Mouse (Mus musculus) layer of hippocampus, adult 11-12 months (tissue): Measurements from ENCODE around the gene Rbfox2.

ENCODE experiments used
- DNase-seq: peaks from one replicate; pipeline ENCODE4 v3.0.0; 2022; ENCODE audit warnings: low spot score

The Rbfox2 gene

DNA sequence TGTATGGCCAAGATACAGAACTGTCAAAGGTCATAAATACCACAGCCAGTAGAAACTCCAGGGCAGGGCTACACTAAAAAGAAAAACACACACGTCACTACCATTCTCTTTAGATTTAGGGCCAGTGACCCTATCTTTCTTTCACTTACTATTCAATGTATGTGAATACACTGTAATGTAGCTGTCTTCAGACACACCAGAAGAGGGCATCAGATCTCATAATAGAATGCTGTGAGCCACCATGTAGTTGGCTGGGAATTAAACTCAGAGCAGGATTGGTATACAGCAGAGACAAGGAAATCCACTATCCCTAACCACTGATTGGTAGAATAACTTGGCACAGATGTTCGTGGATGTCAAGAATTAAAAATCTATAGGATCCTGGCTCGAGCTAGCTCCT lies 76.7 kb downstream of the Rbfox2 start:
- DNase-seq: no peak

- no peak for DNase-seq
Observed at GRCm38 (mm10) chr15:77226831-77227354, 79.9 kb downstream of the Rbfox2 start.

DNA sequence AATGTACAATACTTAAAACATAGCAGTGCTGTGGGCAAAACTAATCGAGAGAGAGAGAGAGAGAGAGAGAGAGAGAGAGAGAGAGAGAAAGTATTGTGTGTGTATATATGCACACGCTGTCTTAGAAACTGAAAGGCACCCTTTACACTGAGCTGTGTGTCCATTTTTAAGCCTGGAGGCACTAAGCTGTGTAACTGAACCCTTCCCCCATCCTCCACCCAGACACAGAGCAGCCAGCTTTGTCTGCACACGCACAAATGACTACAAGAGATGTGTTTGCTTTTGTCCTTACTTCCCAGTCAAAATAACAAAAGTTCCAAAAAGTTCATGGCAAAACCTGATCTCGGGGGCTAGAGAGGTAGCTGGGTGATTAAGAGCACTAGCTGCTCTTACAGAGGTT lies 80.9 kb downstream of the Rbfox2 start:
- DNase-seq: no peak

- DNase-seq: no peak
Observed at GRCm38 (mm10) chr15:77225274-77225673, 81.5 kb downstream of the Rbfox2 start.

GRCm38 (mm10) chr15:77220833-77221232 lies 86.0 kb downstream of the Rbfox2 start:
- no peak for DNase-seq

DNA sequence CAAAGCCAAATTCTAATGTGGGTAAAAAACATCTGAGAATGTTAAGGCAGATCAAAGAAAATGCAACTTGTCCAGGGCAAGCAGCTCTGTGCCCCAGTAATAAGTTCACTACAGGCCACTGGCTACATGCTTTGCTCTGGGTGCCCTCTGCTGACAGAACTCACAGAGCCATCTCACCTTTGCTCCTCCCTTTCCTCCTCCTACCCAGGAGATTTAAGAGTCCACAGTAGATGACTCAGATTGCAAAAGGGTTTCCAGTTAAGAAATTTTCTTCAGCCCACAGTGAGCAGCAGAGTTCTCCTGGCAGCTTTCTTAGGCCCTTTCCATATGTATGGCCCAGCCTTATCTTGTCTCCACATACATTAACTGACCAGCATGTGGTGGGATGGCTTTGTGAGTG lies 86.7 kb downstream of the Rbfox2 start:
- DNase-seq: no peak

GRCm38 (mm10) chr15:77219571-77219970 lies 87.2 kb downstream of the Rbfox2 start:
- DNase-seq: no peak

DNA sequence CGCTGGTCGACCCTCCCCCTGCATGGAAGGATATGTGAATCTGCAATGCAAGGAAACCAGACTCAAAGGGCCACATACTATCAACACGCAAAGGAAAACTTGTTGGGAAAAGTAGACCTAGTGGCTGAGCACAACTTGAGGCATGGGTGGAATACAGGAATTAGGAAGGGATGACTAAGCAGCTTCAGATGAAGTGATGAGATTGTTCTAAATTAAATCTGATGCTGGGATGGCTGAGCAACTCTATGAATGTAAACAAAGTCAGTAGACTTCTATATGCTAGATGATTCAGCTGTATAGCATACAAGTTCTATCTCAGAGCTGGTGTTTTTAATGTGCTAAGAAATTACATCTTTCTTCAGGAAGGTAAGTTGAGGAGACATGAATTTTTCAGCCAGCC lies 88.8 kb downstream of the Rbfox2 start:
- DNase-seq: no peak

DNA sequence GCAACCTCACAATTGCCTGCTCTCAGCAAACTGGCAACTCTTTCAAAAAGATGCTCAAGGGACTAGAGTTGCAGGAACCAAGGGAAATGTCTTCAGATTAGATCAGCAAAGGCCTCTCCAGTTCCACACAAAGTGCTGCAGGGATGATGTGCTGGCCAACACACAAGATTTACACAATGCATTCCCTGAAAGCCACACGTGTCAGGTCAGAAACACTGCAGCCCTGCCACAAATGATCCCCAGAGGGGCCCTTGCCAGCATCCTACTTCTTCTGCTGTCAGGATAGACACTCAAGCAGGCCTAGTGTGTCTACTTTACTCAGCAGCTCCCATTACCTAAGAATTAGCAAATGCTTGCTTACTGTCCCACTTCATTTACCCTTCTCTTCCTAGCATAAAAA lies 89.3 kb downstream of the Rbfox2 start:
- no peak for DNase-seq

DNA sequence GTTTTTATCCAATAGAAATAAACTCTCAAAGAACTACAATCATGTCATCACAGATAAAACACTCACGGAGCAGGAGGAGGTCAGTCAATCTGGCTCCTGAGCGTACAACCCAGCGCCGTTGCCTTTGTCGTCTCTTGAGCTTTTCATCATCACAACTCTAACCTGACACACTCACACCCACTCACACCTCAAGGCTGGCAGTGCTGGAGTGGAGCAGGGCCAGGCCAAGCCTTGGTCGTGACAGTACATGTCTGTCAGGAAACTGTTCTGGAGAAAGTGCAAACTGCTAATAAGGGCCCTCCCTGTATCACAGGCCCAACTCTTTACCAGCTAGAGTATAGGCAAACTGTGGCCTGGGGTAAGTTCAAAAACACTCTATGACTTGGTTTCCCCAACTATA lies 90.1 kb downstream of the Rbfox2 start:
- DNase-seq: no peak

DNA sequence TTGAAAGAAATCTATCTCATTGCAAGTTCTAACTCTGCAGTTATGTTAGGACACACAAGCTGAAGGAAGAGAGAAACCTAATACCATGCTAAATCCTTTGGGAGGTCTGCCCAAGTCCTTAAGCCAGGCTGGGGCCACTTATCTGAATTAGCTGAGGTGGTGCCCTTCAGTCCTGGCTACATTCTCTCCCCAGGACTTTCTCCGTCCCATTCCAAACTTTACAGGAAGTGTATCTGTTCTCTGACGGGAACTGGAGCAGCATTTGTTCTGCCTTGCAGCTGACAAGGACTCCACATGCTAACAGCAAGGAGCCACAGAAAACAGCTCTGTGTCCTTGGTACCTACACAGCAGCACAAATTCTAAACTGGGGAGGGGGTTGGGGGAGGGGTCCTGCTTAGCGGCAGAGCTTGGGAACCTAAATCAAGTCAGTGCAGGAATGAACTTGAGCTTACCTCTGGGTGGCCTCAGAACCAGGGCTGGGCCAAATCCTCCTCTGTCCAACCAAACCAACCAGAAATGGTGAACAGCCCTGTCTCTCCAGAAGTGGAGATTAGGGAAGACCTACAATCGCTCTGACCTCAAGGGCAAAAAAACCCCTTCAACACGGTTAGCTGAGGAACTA lies 91.5 kb downstream of the Rbfox2 start:
- no peak for DNase-seq

GRCm38 (mm10) chr15:77214410-77215107 lies 92.2 kb downstream of the Rbfox2 start:
- DNase-seq: no peak

DNA sequence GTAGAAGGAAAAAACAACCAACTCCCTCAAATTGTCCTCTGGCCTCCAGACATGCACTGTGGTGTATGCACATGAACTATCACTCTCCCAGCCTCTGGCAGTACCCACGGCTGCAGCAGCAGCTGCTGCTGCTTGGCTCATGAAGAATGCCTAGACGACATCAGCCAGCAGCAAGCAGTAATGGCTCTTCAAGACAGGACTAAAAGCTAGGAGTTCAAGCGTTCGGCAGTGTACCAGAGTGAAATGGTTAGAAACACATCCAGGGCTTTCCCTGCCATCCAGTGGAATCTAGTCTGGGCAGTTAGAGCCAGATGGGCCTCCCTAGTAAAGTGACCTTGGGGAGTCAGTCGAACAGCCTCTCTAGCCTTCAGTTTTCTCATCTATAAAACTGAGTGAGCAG lies 93.0 kb downstream of the Rbfox2 start:
- DNase-seq: no peak

DNA sequence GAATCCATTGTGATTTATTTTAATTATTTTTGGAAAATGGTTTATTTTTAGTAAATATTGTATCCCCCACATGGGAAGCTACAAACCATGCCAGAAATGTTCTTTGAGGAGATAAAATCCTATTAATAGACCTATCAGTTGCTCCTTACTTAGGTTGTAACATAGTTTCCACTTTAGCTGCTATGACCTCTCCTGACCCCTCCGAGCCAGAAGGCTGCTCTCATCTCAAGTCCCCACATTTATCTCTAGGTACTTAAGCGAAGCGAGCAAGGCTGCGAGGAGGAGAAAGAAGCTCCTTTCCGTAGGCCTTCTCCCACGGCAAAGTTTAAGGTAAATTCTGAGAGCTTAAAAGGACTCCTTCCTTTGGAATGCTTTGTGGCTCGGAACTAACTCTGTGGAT lies 94.0 kb downstream of the Rbfox2 start:
- no peak for DNase-seq

GRCm38 (mm10) chr15:77212217-77212757 lies 94.5 kb downstream of the Rbfox2 start:
- no peak for DNase-seq

DNA sequence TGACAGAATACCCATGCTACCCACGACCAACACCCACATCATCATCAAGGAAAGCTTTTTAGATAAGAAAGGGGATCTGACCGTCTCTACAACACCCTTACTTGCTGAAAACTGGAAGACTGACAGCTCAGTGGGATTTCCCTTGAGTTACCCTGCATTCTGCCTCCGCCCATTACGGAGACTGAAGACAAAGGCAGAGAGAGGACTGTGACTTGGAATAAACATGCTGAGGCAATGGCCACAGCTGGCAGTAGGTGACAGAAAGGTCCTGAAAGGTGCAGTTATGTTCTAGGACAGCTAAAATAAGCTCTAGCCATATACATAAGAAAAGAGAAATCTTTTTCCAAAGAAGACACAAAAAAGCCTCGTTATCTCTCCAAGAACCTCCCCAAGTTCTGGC lies 99.8 kb downstream of the Rbfox2 start:
- DNase-seq: no peak

DNA sequence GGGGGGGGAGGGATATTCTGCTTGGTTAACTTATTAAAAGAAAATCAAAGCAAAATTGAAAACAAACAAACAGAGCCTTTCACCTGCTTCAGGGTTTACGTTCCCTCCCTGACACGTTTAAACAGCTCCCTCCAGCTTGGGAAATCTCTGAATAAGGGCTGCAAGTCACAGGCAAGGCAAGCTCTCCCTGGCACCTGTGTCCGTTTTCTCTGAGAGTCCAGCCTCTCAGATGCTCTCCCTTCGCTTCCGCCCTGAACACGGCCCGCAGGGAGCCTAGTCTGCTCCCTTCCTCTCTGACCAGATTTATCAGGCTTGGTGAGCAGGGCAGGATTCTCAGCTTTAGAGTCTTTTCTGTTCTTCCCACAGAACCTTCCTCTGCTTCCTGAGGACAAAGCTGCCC lies 101.9 kb downstream of the Rbfox2 start:
- DNase-seq: no peak

DNA sequence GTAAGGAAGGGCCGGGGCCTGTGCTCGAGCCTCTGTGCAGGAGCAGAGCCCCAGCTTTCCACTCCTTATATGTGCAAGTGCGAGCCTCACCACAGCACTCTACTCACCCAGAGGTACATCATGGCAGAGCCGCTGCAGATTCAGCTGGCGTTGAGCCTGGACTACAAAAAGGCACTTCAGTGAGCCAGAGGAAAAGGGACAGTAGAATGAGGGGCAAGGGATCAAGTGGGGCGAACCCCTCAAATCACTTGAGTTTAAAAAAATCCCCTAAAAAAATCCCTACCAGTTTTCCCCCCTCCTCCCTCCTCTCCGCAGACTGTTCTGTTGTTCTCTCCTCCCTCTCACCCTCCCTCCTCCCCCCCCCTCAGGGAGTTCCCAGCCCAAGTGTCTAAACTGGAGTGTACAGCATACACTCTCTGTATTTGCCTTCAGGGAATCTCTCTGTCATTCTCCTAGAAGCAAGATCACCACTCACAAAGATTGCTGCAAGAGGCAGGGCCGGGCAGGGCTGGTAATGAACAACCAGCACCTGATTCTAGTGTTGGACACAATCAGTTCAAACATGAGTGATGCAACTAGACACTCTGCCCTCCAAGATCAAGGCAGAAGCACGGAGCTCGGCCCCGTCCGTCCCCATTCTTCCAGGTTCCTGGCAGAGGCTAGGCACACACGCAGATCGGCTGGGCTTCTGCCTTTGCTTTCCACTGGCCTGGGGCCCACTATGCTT lies 103.4 kb downstream of the Rbfox2 start:
- no peak for DNase-seq

DNA sequence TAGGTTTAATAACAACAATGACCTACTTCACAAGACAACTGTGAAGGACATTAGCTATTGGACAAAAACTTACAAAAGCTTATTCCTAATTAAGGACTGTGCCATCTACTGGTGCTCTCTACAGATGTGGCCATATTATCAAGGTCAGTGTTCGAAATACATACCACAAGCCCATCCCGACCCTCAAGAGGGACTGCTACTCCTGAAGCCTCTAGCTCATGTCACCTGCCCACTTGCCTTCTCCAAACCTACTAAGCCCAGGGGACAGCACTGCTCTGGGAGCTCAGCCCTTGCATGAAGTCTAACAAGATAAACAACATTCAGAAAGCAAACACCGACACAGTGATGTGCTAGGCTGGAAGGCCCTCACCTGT lies 103.9 kb downstream of the Rbfox2 start:
- no peak for DNase-seq

- DNase-seq: no peak
Observed at GRCm38 (mm10) chr15:77202223-77202622, 104.6 kb downstream of the Rbfox2 start.

GRCm38 (mm10) chr15:77196827-77197226 lies 110.0 kb downstream of the Rbfox2 start:
- no peak for DNase-seq

DNA sequence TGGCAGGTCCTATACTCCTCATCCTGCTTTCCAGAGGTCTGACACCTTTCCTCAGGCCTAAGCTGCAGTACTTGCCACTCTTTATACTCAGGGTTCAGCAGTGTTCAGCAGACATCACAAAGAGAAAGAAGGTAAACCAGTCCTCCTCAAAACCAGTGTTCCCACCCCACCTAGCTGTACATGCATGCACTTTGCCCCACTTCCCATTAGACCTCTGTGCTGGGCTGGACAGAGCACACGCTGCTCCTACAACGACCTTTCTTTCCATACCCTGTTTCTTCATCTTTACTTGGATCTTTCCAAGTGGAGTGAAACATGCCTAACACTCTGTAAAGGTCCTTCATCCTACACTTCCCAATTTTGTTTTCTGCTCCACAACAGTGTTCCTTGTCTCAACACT lies 110.8 kb downstream of the Rbfox2 start:
- no peak for DNase-seq
